Mouse (Mus musculus): ENCODE data around the gene Vmn2r35.
"Not testable (repeated sequence)": the region's sequence is repeated elsewhere in the genome, so short reads cannot be mapped to it uniquely, and the experiment has no call there.

The Vmn2r35 gene

DNA sequence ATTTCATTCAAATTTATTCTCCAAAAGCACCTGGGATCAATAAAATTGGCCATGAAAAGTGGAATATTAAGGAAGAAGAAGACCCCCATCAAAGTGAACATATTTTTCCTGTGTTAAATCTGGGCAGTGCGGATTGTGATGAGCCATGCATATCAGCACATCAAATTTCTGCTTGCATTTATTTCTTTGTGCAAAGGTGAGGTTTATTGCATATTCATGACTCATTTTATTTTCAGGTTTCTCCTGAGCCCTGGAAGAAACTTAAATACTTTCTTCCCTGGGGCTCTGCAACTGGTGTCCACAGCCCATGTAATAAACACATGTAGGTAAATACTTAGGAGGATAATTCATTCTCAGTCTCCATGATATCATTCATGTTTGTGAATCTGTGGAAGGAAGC, at the start of gene Vmn2r35:
Gene Vmn2r35 (minus strand): TSS at position 101 of the 400 bp plus-strand sequence.
- not testable (repeated sequence) for DNase-seq

DNA sequence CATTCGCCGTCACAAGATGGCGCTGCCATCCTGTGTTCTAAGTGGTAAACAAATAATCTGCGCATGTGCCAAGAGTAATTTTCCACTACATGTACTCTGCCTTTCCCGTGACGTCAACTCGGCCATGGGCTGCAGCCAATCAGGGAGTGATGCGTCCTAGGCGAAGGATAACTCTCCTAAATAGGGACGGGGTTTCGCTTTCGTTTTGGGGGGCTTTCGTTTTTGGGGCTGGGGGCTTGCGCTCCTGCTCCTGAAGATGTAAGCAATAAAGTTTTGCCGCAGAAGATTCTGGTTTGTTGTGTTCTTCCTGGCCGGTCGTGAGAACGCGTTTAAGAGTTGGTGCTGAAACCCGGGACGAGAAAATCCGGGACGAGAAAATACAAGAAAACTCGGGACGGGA, 25.5 kb downstream of the Vmn2r35 start:
- not testable (repeated sequence) for DNase-seq

All from cerebellum, adult 8-10 months (tissue).